Mouse (Mus musculus): Measurements from ENCODE around the gene Tmem131.

DNA sequence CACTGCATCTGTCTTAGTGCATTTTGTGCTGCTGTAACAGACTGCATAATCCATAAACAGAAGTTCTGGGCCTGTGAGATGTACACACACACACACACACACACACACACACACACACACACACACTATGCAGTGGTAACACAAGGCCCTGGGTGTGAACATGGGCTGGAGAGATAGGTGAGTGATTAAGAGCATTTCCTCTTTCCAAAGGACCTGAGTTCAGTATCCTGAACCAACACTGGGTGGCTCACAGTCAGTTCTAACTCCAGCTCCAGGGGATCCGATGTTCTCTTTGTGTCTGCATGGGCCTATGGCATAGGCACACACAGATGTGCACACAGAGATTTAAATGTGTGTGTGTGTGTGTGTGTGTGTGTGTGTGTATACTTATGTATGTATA lies 72.9 kb downstream of the Tmem131 start:
- TF ChIP-seq CTCF (IDR thresholded peaks at IDR 0.05; ENCODE audit: insufficient read depth, low read length) (no peak), POLR2A (IDR thresholded peaks at IDR 0.05; ENCODE audit: borderline replicate concordance, extremely low read depth, low read depth, low read length) (no peak)
